Mouse (Mus musculus) neutrophil, adult 65 days (primary cell): ENCODE measurements around the gene Iqgap2. TPM values are rescaled to one million over a fixed set of nuclear protein-coding genes. Genes with fewer than 3 reads are reported as not detected.

Experiments used
- total RNA-seq: library from RNA; stranded (reverse); gene quantifications from 2 replicates; pipeline ENCODE4 v1.2.4, GENCODE M21; 2023

The Iqgap2 gene
- 68.5 and 80.1 TPM in 2 replicates for total RNA-seq

DNA sequence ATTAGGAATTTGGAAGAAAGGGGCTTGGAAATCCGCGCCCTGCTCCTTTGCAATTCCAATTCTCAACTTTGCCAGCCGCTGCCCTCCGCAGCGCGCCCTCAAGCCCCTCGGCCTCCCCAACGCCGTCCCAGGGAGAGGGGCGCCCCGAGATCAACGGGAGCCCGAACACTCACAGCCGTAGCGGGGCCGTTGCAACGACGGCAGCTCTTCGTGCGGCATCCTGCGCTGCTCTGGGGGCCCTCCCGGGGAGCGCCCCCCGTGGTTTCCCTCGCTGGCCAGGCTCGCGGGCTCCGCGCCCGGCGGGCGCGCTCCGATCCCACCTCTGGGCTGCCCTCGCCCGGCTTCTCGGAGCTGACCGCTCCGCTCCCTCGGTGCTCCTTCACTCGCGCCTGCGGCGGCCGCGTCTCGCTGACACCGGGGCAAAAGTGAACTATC is at the start of gene Iqgap2:
Gene Iqgap2, minus strand, starts transcription at position 432 of the 435 bp plus-strand sequence.

DNA sequence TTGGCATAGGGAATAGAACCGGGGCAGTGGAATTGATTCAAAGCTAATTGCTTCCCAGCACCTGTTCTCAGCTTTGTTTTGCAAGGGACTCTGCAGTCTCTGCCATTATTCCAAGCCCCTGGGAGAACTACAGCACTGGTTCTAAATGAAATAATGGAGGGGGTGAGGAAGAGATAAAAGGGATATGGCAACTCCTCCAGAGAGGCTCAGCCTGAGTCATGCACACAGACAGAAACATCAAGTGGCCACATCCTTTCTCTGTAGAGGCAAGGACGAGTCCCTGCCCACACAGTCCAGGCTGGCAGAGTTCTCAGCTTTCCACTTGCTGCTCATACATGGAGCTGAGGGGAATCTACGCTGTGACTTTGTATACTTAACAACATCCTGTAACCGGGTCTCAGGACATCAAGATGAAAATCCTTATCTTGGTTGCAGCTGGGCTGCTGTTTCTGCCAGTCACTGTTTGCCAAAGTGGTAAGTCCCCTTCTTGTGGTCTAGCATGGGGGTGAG is 195.0 kb downstream of the Iqgap2 start, which contains the start of gene F2rl2:
Gene F2rl2, plus strand, starts transcription at position 200 of the 510 bp plus-strand sequence.

DNA sequence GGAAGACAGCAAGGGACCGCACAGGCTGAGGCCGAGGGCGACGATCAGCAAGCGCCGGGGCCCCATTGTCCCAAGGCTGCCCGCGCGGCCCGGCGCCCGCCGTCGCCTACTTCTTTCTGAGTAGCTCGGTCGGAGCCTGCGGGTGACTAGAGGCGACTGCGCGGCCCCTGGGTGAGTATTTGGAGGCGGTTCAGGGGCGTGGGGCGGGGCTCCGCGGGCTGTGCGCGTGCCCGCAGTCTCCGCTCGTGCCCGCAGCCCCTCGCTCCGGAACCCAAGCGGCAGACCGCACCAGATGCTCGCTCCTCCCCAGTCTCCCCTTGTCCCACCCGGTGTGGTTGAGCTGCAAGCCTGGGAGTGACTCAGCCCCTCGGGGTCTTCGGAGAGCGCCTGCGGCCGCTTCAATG is 273.4 kb downstream of the Iqgap2 start, which contains the start of gene F2r:
Gene F2r, minus strand, starts transcription at position 179 of the 404 bp plus-strand sequence.

Other genes with a start within 250 kb of the Iqgap2 start
- gene F2rl2, start 195.1 kb downstream of the Iqgap2 start, total RNA-seq, result 0.98 and 1.7 TPM in 2 replicates
- gene Gm20075, start 189.5 kb upstream of the Iqgap2 start, total RNA-seq, result 5.9 and 6.1 TPM in 2 replicates
- gene Gm17190, start 190.1 kb upstream of the Iqgap2 start, total RNA-seq, result not detected in 2 replicates
- gene Sv2c, start 240.7 kb upstream of the Iqgap2 start, total RNA-seq, result not detected in 2 replicates